Mouse (Mus musculus): Measurements from ENCODE around the gene Krt87. TPM values are rescaled to one million over a fixed set of nuclear protein-coding genes. Genes with fewer than 3 reads are reported as not detected.

Gene Krt87
- total RNA-seq, 2 experiments from 2014 or later: 0.24 to 0.38 TPM

DNA sequence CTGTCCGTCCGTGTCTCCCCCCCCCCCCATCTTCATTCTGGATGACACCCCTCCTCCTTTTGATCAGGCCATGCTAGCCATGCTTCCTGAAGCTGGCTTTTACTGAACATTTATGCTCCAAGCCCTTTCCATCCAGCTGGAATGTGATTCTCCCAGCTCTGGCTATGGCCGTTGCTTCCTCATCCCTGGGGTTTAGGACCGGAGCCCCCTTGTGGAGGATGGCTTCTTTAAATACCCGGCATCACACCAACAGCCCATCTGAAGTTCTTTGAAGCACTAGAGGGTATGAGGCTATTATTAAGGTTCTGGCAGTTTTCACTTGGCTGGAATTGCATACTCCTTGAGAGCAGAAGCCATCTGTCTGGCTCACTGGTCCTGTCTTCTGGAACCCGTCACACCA lies 17.7 kb downstream of the Krt87 start:
- DNase-seq: peak; percentile 35
- intact Hi-C loops (cut with DNase I): loop anchor here (10.0 kb wide), 1 partner anchor 94 kb away; the partner anchor contains the start of gene Gm49425

DNA sequence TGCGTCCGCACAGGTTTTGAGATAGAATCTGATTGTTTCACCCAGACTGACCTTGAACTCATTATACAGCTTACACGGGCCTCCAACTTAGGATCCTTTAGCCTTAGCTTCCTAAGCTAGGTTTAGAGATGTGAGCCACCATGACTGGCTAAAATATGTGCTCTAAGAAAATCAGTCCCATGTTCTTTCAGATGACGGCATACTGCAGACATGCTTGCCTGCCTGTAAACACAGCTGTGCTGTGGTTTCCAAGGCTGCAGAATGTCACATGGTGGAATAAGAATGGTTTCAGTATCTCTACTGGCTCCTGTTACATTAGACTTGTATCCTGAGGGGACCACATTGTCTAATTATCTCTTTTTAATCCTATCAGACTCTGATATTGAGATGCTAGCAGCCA lies 19.7 kb downstream of the Krt87 start:
- intact Hi-C loops (cut with DNase I): no loop called here

DNA sequence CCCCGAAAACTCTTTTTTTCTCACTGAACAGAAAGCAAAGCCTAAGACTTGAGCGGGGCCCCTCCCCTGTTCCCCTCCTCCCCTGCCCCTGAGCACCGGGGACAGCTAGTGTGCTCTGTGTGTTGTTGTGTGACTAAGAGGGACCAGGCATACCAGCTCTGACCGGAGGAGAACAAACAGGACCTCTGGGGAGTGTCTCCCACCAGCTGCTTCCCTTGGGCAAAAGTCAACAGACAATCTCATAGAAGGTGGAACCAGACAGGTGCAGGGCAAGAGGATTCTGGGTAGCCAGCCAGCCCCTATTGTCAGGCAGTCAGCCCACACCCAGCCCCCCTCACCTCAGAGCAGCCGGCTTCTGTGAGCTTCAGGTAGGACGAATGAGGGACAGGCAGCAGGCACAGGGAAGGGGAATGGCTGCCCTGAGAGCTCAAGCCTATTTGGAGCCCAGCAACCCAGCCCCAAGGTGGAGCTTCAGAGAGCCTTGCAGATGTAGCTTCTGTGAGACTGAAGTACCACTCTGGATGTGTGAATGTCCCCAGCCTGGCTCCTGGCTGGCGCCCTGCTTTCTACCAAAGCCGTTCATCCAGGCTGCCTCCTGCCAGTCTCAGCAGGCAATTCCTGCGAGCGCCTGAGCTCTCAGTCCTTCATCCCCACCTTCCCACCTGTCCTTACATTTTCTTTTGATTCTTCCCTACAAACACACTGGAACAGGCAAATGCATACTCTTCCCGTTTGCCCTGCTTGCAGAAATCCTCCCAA lies 23.6 kb downstream of the Krt87 start:
- intact Hi-C loops (cut with DNase I): no loop called here
- no peak for DNase-seq

More for the DNA sequence above, 19.7 kb downstream of the Krt87 start:
- no peak for DNase-seq

GRCm38 (mm10) chr15:101413916-101414635 lies 24.5 kb downstream of the Krt87 start:
- DNase-seq: no peak
- intact Hi-C loops (cut with DNase I): no loop called here

- intact Hi-C loops (cut with DNase I): no loop called here
- DNase-seq: no peak
Measured at GRCm38 (mm10) chr15:101412188-101412587, 26.4 kb downstream of the Krt87 start.

GRCm38 (mm10) chr15:101410775-101411174 lies 27.8 kb downstream of the Krt87 start, which contains the start of gene Krt7:
Gene Krt7 (plus strand): TSS chr15:101411043.
- intact Hi-C loops (cut with DNase I): no loop called here
- no peak for DNase-seq

DNA sequence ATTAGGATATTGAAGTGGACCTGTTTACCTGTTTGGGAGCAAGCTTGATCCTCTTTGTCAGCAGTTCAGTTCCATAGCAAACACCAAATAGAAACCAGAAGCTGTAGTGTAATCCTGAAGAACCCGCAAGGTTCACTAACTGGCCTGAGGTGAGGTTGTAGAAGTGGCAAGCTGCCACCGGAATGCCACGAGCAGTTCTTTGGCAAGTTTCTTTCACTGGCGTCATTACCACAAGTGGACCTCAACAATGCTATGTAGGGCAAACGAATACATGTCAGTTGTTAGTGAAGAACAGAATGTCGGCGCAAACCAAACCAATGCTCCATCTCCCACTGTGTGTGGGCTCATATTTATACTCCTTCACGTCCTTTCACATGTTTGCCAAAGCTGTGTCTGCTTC lies 40.3 kb downstream of the Krt87 start:
- intact Hi-C loops (cut with DNase I): no loop called here
- no peak for DNase-seq

- DNase-seq: no peak
- intact Hi-C loops (cut with DNase I): no loop called here
Measured at GRCm38 (mm10) chr15:101397683-101398082, 40.9 kb downstream of the Krt87 start.

GRCm38 (mm10) chr15:101396921-101397320 lies 41.7 kb downstream of the Krt87 start:
- no peak for DNase-seq
- intact Hi-C loops (cut with DNase I): no loop called here

DNA sequence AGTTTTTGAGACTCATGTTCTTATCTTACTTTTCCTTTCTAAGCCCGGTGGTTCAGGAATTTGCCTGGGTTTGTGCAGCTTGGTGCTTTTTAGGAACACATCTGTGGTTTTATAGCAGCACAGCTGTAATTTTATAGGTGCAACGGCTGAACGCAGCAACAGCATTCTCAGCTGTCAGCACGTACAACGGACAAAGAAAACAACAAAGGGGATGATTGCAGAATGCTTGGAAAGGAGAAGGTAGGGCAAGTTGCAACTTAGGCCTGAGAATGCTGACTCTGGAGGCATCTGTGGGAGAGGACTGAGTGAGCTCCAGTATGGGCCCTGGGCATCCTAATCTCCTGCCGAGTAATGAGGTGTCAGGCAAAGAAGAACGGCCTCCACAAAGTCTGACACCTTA lies 42.1 kb downstream of the Krt87 start:
- no peak for DNase-seq
- intact Hi-C loops (cut with DNase I): no loop called here

DNA sequence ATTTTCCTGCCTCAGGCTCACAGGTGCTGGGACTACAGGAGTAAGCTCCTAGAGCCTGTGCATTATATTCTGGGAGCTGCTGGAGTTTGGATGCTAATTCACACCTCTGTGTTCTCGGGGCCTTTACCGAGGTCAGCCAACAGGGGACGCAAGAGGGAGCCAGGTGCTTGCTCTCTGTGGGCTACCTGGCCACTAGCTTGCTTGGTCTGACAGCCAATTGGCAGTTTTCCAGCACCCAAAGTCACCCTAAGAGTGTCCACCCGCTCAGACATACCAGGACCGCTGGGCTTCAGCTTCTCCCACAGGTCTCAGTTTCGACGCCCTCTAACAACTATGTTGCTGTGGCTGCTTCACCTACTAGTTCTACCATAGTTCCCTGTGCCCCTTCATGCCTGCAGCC lies 43.7 kb downstream of the Krt87 start:
- no peak for DNase-seq
- intact Hi-C loops (cut with DNase I): no loop called here

DNA sequence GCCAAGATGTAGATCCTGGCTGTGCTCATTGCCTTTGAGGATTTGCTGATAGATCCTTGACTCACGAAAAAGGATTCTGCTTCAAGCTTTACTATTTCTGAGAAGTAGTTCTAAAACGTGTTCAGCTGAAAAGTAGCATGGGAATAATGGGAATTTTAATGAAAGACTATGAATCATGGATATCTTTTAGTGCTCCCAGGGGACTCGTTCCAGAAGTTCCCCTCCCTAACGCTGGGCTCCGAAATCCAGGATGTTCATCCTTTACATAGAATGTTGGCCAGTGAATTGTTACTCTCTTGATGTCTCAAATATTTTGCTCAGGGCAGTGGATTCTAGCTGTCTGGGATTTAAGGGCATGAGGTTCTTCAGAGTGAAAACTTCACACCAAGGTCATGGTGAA lies 46.4 kb downstream of the Krt87 start:
- no peak for DNase-seq
- intact Hi-C loops (cut with DNase I): no loop called here

DNA sequence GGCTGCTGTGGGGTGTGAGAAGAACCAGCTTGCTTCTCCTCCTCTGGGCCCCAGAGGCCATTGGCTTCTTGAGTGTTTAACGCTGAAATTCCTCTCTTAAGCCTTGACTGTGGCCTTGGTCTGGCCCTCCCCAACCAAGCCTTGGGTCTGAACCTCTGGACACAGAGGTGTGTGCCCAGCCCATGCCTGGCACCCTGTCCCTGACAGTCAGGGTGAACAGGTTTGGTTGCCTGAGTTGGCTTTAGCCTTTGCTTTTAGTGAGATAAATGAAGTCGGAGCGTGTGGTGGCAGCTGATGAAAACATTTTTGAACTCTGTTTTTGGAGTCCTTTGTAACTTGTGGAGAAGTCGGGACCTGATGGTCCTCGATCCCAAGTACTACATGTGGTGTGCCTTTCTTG lies 48.4 kb downstream of the Krt87 start:
- intact Hi-C loops (cut with DNase I): no loop called here

GRCm38 (mm10) chr15:101388034-101388541 lies 50.5 kb downstream of the Krt87 start:
- no peak for DNase-seq
- intact Hi-C loops (cut with DNase I): no loop called here

More for the DNA sequence above, 48.4 kb downstream of the Krt87 start:
- no peak for DNase-seq

DNA sequence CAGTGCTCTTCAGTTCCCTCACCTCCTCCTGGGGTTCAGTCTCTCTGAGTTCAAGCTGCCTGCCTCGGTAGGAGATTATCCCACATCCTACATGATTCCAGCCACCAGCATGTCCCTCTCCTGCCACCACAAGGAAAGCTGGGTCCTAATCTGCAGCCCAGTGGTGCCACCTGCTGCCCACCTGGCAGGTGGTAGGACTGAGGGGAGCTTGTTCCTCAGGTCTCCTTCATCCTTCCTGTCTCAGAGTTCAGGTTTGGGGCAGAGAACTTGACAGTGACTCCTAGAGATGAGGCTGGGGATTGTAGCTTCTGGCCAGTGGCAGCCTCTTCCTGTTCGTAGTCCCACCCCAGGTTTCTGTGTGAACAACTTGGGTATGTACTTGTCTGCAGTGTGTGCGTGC lies 51.4 kb downstream of the Krt87 start:
- no peak for DNase-seq
- intact Hi-C loops (cut with DNase I): no loop called here

GRCm38 (mm10) chr15:101385064-101385463 lies 53.5 kb downstream of the Krt87 start:
- no peak for DNase-seq
- intact Hi-C loops (cut with DNase I): no loop called here

DNA sequence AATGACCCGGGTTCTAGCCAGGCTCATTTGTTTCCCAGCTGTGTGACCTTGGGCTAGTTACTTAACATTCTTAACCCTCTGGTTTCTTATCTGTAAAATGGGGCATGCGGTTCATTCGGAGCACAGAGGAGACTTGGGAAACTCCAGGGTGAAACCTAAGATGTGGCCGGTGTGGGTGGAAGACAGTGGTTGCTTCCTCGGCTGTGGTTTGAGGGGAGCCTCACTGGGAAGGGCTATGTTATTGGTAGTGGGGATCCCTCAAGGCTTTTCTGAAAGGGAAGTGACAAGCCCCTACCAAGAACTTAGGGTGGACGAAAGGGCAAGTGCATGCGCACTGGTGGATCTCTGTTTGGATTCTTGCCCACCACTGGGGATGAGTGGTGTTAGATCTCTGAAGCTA lies 54.0 kb downstream of the Krt87 start:
- no peak for DNase-seq
- intact Hi-C loops (cut with DNase I): no loop called here

DNA sequence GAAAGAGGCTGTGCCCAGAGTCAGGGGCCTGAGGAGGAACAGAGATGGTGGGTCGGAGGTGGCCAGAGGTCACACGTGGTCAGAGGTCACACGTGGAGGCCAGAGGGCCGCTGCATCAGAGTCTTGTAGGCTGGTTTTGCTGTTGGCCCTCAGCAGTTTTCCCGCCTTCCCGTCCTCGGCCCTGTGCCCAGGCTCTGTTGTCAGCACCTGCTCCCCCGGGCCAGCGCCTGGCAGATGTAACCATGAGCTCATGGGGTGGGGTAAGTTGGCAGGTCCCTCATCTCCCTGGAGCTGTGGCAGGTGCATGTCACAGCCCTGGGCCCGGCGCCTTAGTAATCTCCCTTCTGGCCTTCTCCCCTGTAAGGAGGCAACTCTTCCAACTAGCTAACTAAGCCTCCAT lies 55.8 kb downstream of the Krt87 start:
- peak; percentile 92 for DNase-seq
- intact Hi-C loops (cut with DNase I): no loop called here

GRCm38 (mm10) chr15:101381758-101382157 lies 56.8 kb downstream of the Krt87 start:
- DNase-seq: no peak
- intact Hi-C loops (cut with DNase I): no loop called here

All from left cerebral cortex, postnatal 4 days (tissue).